Mouse (Mus musculus) urinary bladder, postnatal 0 days (tissue): ENCODE data around the gene Catsperd. TPM values are rescaled to one million over a fixed set of nuclear protein-coding genes. Genes with fewer than 3 reads are reported as not detected.

ENCODE experiments used
- polyA plus RNA-seq: library from polyadenylated mRNA; unstranded; fragments of >200 nt; fragmentation: Nextera tagmentation; extraction: Ambion mirVana; gene quantifications from 2 replicates; pipeline ENCODE4 v1.2.1, GENCODE M21; 2015

The Catsperd gene
- 4.6 TPM in 2 replicates for polyA plus RNA-seq

GRCm38 (mm10) chr17:56627530-56628277 is at the start of gene Catsperd:
TSS of gene Catsperd (plus strand) at chr17:56628143.

GRCm38 (mm10) chr17:56584257-56585130 is 43.4 kb upstream of the Catsperd start, which contains the start of the genes Safb2 and Safb:
TSS of gene Safb2 (minus strand) at chr17:56584585.
TSS of gene Safb (plus strand) at chr17:56584825.

GRCm38 (mm10) chr17:56609452-56610171 is 18.3 kb upstream of the Catsperd start, which contains the start of gene 2410015M20Rik:
TSS of gene 2410015M20Rik (minus strand) at chr17:56609771.

GRCm38 (mm10) chr17:56613236-56613844 is 14.6 kb upstream of the Catsperd start, which contains the start of gene Rpl36:
TSS of gene Rpl36 (plus strand) at chr17:56613416.

GRCm38 (mm10) chr17:56626754-56627470 is 1.0 kb upstream of the Catsperd start, which contains the start of gene Lonp1:
TSS of gene Lonp1 (minus strand) at chr17:56626887.

GRCm38 (mm10) chr17:56672941-56673646 is 45.2 kb downstream of the Catsperd start, which contains the start of gene Ranbp3:
TSS of gene Ranbp3 (plus strand) at chr17:56673294.

Other genes starting within 250 kb of the Catsperd start
- 37.4 and 42.8 TPM in 2 replicates for gene Ptprs, start 151.7 kb upstream of the Catsperd start, polyA plus RNA-seq
- gene Znrf4, start 115.7 kb upstream of the Catsperd start, polyA plus RNA-seq: not detected in 2 replicates
- gene Gm20219, start 73.8 kb upstream of the Catsperd start, polyA plus RNA-seq: 9.6 and 11.7 TPM in 2 replicates
- 28.1 and 30.2 TPM in 2 replicates for gene Safb2, start 43.6 kb upstream of the Catsperd start, polyA plus RNA-seq
- 33.7 and 43.2 TPM in 2 replicates for gene Safb, start 43.3 kb upstream of the Catsperd start, polyA plus RNA-seq
- 232 and 244 TPM in 2 replicates for gene 2410015M20Rik, start 18.4 kb upstream of the Catsperd start, polyA plus RNA-seq
- gene Rpl36, start 14.7 kb upstream of the Catsperd start, polyA plus RNA-seq: 1,651 and 1,836 TPM in 2 replicates
- 28.0 and 29.6 TPM in 2 replicates for gene Lonp1, start 1.3 kb upstream of the Catsperd start, polyA plus RNA-seq
- 45.2 and 45.5 TPM in 2 replicates for gene Ranbp3, start 45.2 kb downstream of the Catsperd start, polyA plus RNA-seq
- gene Ndufa11, start 89.6 kb downstream of the Catsperd start, polyA plus RNA-seq: 524 and 561 TPM in 2 replicates
- gene Vmac, start 89.9 kb downstream of the Catsperd start, polyA plus RNA-seq: 16.6 and 18.3 TPM in 2 replicates
- gene Nrtn, start 129.4 kb downstream of the Catsperd start, polyA plus RNA-seq: 13.4 and 14.0 TPM in 2 replicates
- gene Dus3l, start 136.6 kb downstream of the Catsperd start, polyA plus RNA-seq: 19.8 and 24.6 TPM in 2 replicates
- 0.19 and 0.31 TPM in 2 replicates for gene Prr22, start 142.1 kb downstream of the Catsperd start, polyA plus RNA-seq
- gene Rfx2, start 202.9 kb downstream of the Catsperd start, polyA plus RNA-seq: 3.7 and 4.2 TPM in 2 replicates
- gene Acsbg2, start 246.3 kb downstream of the Catsperd start, polyA plus RNA-seq: not detected in 2 replicates
- gene 1700061G19Rik, start 247.3 kb downstream of the Catsperd start, polyA plus RNA-seq: 10.6 and 11.7 TPM in 2 replicates